Mouse (Mus musculus) CH12.LX (cell line): Measurements from ENCODE around the gene Tnfrsf21. TPM values are rescaled to one million over a fixed set of nuclear protein-coding genes. Genes with fewer than 3 reads are reported as not detected.

Source experiments
- DNase-seq: peaks from one replicate; pipeline ENCODE4 v3.0.0-alpha.2; 2013; ENCODE audit errors: extremely low read depth
- H3K27ac ChIP-seq: 2 replicates; pipeline ENCODE4 v1.5.1; 2012; ENCODE audit warnings: low read depth, mild to moderate bottlenecking, control low read depth, moderate library complexity; ENCODE audit not compliant: insufficient read depth
- H3K27me3 ChIP-seq: replicated peaks from 2 replicates; pipeline ENCODE3; 2012; ENCODE audit warnings: inconsistent platforms
- H3K36me3 ChIP-seq, 2 experiments: replicated peaks in 1 of 2; 2 replicates each; pipeline versions ENCODE3 to v1.6.1; 2012; ENCODE audit warnings: inconsistent platforms in 1 of 2, low read length in 1 of 2, mild to moderate bottlenecking in 1 of 2, mixed read lengths in 1 of 2, moderate library complexity in 1 of 2; ENCODE audit not compliant: control insufficient read depth in 1 of 2, insufficient read depth in 1 of 2
- H3K4me1 ChIP-seq, 2 experiments: 2 replicates each; pipeline ENCODE4 v1.6.1; 2012; ENCODE audit warnings: inconsistent platforms in 1 of 2, moderate library complexity in 1 of 2; ENCODE audit not compliant: insufficient read depth in 2 of 2, control insufficient read depth in 1 of 2
- H3K4me2 ChIP-seq: 2 replicates; pipeline ENCODE4 v1.6.1; 2012; ENCODE audit warnings: low read depth, mild to moderate bottlenecking, control low read depth; ENCODE audit not compliant: poor library complexity, insufficient read depth, severe bottlenecking
- H3K4me3 ChIP-seq, 3 experiments: fragments of 150-350 bp in 1 of 3; sonication (generic) in 1 of 3; replicated peaks in 1 of 3; 2 replicates each; pipeline versions ENCODE3 to v1.5.1; 2011 to 2012; ENCODE audit warnings: low read depth in 2 of 3, low read length in 2 of 3, mild to moderate bottlenecking in 2 of 3, moderate library complexity in 2 of 3, control low read depth in 1 of 3, improper control_type of control experiment in 1 of 3, inconsistent platforms in 1 of 3, mixed read lengths in 1 of 3; ENCODE audit not compliant: poor library complexity in 1 of 3
- H3K79me2 ChIP-seq: replicated peaks from 2 replicates; pipeline ENCODE4 v1.6.1; 2012; ENCODE audit warnings: mild to moderate bottlenecking, moderate library complexity; ENCODE audit not compliant: control insufficient read depth, poor library complexity, insufficient read depth, severe bottlenecking; ENCODE audit errors: extremely low read depth
- H3K9ac ChIP-seq: 2 replicates; pipeline ENCODE4 v1.6.1; 2012; ENCODE audit warnings: low read depth, mild to moderate bottlenecking, control low read depth, moderate library complexity; ENCODE audit not compliant: insufficient read depth
- H3K9me3 ChIP-seq: replicated peaks from 2 replicates; pipeline ENCODE3; 2012; ENCODE audit warnings: low read length, inconsistent platforms, mixed read lengths
- BHLHE40 ChIP-seq: IDR thresholded peaks from 2 replicates; pipeline ENCODE4 v1.6.1; 2011; ENCODE audit warnings: mild to moderate bottlenecking, low read depth, low read length, improper control_type of control experiment
- CHD2 ChIP-seq: IDR thresholded peaks from 2 replicates; pipeline ENCODE4 v1.6.1; 2011; ENCODE audit warnings: low read length, improper control_type of control experiment
- E2F4 ChIP-seq: IDR thresholded peaks from 2 replicates; pipeline ENCODE4 v1.6.1; 2011; ENCODE audit warnings: low read depth, low read length, improper control_type of control experiment; ENCODE audit not compliant: insufficient replicate concordance
- ELF1 ChIP-seq: IDR thresholded peaks from 2 replicates; pipeline ENCODE4 v1.6.1; 2014; ENCODE audit warnings: low read depth, mild to moderate bottlenecking, inconsistent platforms, low read length, improper control_type of control experiment
- HCFC1 ChIP-seq: IDR thresholded peaks from 2 replicates; pipeline ENCODE4 v1.6.1; 2012; ENCODE audit warnings: low read depth, mild to moderate bottlenecking, inconsistent platforms, low read length, improper control_type of control experiment
- IRF4 ChIP-seq: IDR thresholded peaks from 2 replicates; pipeline ENCODE4 v1.6.1; 2014; ENCODE audit warnings: low read depth, mild to moderate bottlenecking, inconsistent platforms, low read length, improper control_type of control experiment
- JUN ChIP-seq: IDR thresholded peaks from 2 replicates; pipeline ENCODE4 v1.6.1; 2011; ENCODE audit warnings: low read depth, mild to moderate bottlenecking, low read length, improper control_type of control experiment, moderate library complexity; ENCODE audit not compliant: insufficient read depth
- KAT2A ChIP-seq: IDR thresholded peaks from 2 replicates; pipeline ENCODE4 v1.6.1; 2012; ENCODE audit warnings: low read length, improper control_type of control experiment, inconsistent platforms; ENCODE audit not compliant: insufficient replicate concordance
- MAFK ChIP-seq: IDR thresholded peaks from 2 replicates; pipeline ENCODE4 v1.6.1; 2011; ENCODE audit warnings: low read length, improper control_type of control experiment; ENCODE audit not compliant: insufficient replicate concordance
- MAX ChIP-seq: IDR thresholded peaks from 2 replicates; pipeline ENCODE4 v1.6.1; 2011; ENCODE audit warnings: low read length, improper control_type of control experiment
- PAX5 ChIP-seq: IDR thresholded peaks from 2 replicates; pipeline ENCODE4 v1.6.1; 2012; ENCODE audit warnings: low read length, inconsistent platforms, mixed read lengths
- POLR2A ChIP-seq: IDR thresholded peaks from 2 replicates; pipeline ENCODE4 v1.6.1; 2011; ENCODE audit warnings: low read depth, mild to moderate bottlenecking, improper control_type of control experiment, low read length
- RAD21 ChIP-seq: IDR thresholded peaks from 2 replicates; pipeline ENCODE4 v1.6.1; 2011; ENCODE audit warnings: low read depth, mild to moderate bottlenecking, low read length, improper control_type of control experiment, moderate library complexity
- USF1 ChIP-seq: IDR thresholded peaks from 2 replicates; pipeline ENCODE4 v1.6.1; 2014; ENCODE audit warnings: low read depth, mild to moderate bottlenecking, inconsistent platforms, low read length, improper control_type of control experiment
- USF2 ChIP-seq: conservative IDR thresholded peaks from 2 replicates; pipeline ENCODE4 v1.6.1; 2011; ENCODE audit warnings: low read depth, low read length, improper control_type of control experiment
- dilution Hi-C: fragments of 300-500 bp; cut with MboI; formaldehyde crosslinking; loops from 2 replicates; pipeline ENCODE4 v1.14.3; 2020; ENCODE audit warnings: low sequenced_read_pairs; ENCODE audit not compliant: extremely low pct_unique_long_range_greater_than_20kb, extremely low pct_ligation_motif_present
- in situ Hi-C: fragments of 300-500 bp; cut with MboI; formaldehyde crosslinking; loops from 3 replicates; pipeline ENCODE4 v1.14.3; 2019; ENCODE audit warnings: low sequenced_read_pairs, low pct_ligation_motif_present, low pct_unique_long_range_greater_than_20kb, mixed read lengths
- polyA plus RNA-seq: library from polyadenylated mRNA; unstranded; fragments of >175 nt; gene quantifications from 2 replicates; pipeline ENCODE4 v1.2.1, GENCODE M21; 2012; ENCODE audit warnings: low read depth; ENCODE audit not compliant: insufficient read length
- total RNA-seq, 2 experiments: library from RNA; depleted of rRNA; stranded (reverse); fragments of 300-350 nt in 1 of 2; fragments of >200 nt in 1 of 2; gene quantifications; 2 replicates each; pipeline ENCODE4 v1.2.3; 2012 to 2014

The Tnfrsf21 gene
- total and polyA plus RNA-seq, 3 experiments = 0.10 TPM; not detected in 2

DNA sequence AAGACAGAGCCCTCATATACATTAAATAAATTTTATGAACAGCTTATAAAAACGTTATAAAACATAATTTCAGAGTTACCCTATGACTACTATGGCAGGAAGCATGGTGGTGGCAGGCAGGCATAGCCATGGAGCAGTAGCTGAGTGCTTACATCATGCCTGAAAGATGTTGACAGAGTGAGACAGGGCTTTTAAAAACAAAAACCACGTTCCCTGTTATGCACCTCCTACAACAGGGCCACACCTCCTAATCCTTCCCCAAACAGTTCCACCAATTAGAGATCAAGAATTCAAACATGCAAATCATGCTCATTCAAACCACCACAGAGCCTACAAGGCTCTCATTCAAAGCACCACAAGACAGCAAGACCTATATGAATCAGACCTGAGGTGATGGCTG lies 77.9 kb downstream of the Tnfrsf21 start:
- Histone ChIP-seq H3K4me2 (no peak overlapping the region), H3K9me3 (peaks cover 29% of the 10 kb centered on the region), H3K9ac (no peak overlapping the region), H3K27ac (no peak overlapping the region), H3K4me3 (no peak overlapping the region), H3K36me3 (no peaks in the 10 kb centered on the region), H3K27me3 (no peaks in the 10 kb centered on the region), H3K79me2 (no peaks in the 10 kb centered on the region), H3K4me1 (no peaks in the 10 kb centered on the region)
- in situ Hi-C loops (no loop called here), dilution Hi-C loops (no loop called here)
- DNase-seq = no peak
- no peak for TF ChIP-seq IRF4
- TF ChIP-seq BHLHE40 = no peak
- TF ChIP-seq E2F4 = no peak

DNA sequence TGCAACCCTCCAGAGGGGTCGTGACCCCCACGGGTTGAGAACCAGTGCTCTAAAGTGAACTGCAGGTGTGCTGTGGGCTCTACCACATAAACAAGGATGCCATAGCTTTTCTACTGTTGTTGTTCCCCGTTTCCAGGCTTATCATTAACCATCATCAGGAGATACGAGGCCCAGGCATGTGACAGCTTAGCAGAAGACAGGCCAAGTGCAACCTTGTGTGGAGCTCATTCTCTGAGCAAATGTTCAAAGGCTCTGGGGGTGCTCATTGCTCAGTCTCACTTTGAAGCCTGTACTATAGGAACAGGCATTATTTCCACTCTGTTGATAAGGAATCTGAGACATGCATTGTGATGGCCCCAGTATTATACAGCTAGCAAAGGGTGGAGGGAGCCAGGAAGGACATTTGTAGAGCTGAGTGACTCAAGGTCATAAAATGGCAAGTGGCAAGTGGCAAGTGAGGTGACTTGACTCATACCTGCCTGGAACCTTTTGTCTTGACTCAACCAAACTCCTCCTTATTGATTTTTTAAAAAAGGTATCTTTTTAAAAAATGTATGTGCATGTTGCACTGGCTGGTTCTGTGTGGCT lies 80.8 kb downstream of the Tnfrsf21 start:
- no peak overlapping the region for H3K4me3 ChIP-seq
- H3K79me2 ChIP-seq = no peaks in the 10 kb centered on the region
- H3K27ac ChIP-seq = no peak overlapping the region
- no peaks in the 10 kb centered on the region for H3K4me1 ChIP-seq
- no peak for DNase-seq
- H3K9me3 ChIP-seq = peaks cover 28% of the 10 kb centered on the region
- H3K9ac ChIP-seq = no peak overlapping the region
- no peaks in the 10 kb centered on the region for H3K36me3 ChIP-seq
- no peak for TF ChIP-seq MAFK
- no peak for TF ChIP-seq HCFC1
- no peak for TF ChIP-seq MAX
- no peak for TF ChIP-seq IRF4
- no peak for TF ChIP-seq ELF1
- TF ChIP-seq RAD21 = no peak
- TF ChIP-seq POLR2A = no peak
- no peak for TF ChIP-seq JUN
- no peak for TF ChIP-seq USF2
- TF ChIP-seq PAX5 = no peak
- TF ChIP-seq USF1 = no peak
- no peak for TF ChIP-seq KAT2A
- H3K27me3 ChIP-seq = no peaks in the 10 kb centered on the region
- dilution Hi-C loops = no loop called here
- in situ Hi-C loops = no loop called here
- H3K4me2 ChIP-seq = no peak overlapping the region

DNA sequence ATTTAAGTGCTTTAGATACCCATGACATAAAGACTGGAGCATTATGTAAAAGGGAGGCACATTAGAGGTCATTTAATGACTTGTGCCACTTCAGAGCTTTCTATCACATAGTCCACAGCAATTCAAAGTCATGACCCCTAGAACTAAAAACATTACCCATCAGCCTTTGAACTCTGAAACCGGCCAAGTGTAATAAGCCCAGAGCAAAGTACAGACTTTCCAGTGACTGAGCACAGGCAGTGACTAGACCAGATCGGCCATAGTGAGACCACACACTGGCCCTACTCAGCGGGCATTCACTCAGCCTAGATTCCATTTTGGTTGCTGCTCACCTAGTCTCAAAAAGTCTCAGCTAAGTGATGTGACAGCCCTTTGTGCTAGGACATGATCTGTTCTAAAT lies 89.8 kb downstream of the Tnfrsf21 start:
- Histone ChIP-seq H3K4me3 (no peak overlapping the region), H3K27me3 (no peaks in the 10 kb centered on the region), H3K79me2 (no peaks in the 10 kb centered on the region), H3K9me3 (peaks cover 24% of the 10 kb centered on the region), H3K9ac (no peak overlapping the region), H3K4me1 (no peaks in the 10 kb centered on the region), H3K4me2 (no peak overlapping the region), H3K27ac (no peak overlapping the region), H3K36me3 (no peaks in the 10 kb centered on the region)
- TF ChIP-seq MAFK (no peak), MAX (no peak), KAT2A (no peak), POLR2A (no peak), CHD2 (no peak), PAX5 (no peak), HCFC1 (no peak)
- dilution Hi-C loops (no loop called here), in situ Hi-C loops (no loop called here)
- no peak for DNase-seq
